Mouse (Mus musculus) gonadal fat pad, adult 2 months (tissue): ENCODE data around the gene Scgn. TPM values are rescaled to one million over a fixed set of nuclear protein-coding genes. Genes with fewer than 3 reads are reported as not detected.

Experiments used
- DNase-seq: peaks from one replicate; pipeline ENCODE4 v3.0.0-alpha.2; 2012; ENCODE audit warnings: low read depth
- polyA plus RNA-seq: library from polyadenylated mRNA; depleted of rRNA; stranded (reverse); fragments of >200 nt; gene quantifications from 2 replicates; pipeline ENCODE4 v1.2.3, GENCODE M21; 2012; rRNA removed

Gene Scgn
- polyA plus RNA-seq = not detected in 2 replicates

DNA sequence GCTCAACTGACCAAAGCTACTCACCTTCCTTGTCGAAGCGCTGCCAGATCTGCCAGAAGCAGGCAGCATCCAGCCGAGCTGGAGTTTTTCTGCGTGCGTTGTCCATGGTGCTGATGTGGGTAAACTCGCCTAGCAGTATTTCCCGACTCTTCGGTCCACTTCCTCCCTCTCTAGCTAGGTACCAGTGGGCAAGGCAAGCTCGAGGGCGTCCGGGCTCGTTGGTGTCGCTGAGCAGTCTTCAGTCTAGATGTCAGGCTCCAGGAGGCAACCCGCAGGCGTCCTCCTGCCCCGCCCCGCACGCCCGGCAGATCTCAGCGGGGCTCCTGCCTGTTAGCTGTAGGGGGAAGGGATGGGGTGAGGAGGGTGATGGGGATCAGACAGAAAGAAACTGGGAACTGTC, at the start of gene Scgn:
Gene Scgn, minus strand, starts transcription at position 287 of the 400 bp plus-strand sequence.
- no peak for DNase-seq

GRCm38 (mm10) chr13:24040221-24040620, 49.2 kb upstream of the Scgn start:
- no peak for DNase-seq

DNA sequence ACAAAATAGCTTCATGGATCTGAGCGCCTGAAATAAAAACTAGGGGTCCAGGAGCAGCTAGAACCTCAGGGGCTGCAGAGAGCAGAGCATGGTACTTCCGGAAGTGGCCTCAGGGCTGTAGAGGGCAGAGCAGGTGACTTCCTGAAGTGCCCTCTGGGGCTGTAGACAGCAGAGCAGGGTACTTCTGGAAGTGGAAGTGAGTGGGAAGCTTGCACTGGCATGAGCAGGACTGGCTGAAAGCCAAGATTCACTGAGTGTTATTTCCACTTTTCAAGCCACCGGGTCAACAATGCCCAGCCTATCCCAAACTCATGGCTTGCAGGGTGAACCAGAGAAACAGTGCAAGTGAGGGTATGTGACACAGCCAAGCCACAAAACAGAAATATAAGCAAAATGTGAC, 46.5 kb upstream of the Scgn start:
- no peak for DNase-seq

GRCm38 (mm10) chr13:24036150-24036549, 45.1 kb upstream of the Scgn start:
- DNase-seq = no peak

GRCm38 (mm10) chr13:24027191-24028170, 36.5 kb upstream of the Scgn start:
- no peak for DNase-seq

DNA sequence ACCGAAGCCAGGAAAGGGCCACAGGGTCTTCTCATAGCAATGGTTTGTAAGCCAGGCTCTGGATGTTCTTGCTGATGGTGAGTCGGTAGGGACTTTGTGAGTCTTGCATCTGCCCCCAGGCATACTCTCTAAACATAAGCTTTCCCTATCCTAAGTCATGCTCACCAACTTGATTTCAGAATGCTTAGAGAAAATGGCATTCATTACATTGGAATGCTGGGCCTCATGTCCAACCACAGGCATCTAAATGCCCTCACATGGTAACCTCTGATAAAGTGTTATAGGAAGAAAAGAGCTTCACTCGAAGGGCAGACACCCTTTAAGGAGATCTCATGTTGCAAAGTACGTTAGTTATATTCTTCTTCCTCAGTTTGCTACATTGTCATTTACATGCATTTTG, 27.5 kb upstream of the Scgn start:
- DNase-seq = no peak

- no peak for DNase-seq
Measured at GRCm38 (mm10) chr13:24005528-24005927, 14.5 kb upstream of the Scgn start.

DNA sequence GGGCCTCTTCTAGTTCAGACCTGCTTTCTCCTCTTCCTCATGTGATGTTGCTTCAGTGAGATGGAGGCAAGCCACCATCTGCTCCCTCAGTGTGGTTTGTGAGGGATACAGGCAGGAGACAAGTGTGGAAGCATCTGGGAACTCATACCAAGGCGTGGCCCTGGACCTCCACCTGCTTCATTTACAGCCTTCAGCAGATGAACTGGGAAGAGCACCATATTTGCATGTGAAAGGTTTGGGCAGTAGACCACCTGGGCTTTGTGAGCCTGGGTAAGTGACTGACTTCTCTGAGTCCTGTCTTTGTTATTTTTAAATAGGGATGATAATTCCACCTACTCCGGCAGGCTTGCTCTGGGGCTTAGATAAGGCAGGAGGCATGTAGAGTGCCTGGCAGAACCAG, 10.8 kb upstream of the Scgn start:
- no peak for DNase-seq

DNA sequence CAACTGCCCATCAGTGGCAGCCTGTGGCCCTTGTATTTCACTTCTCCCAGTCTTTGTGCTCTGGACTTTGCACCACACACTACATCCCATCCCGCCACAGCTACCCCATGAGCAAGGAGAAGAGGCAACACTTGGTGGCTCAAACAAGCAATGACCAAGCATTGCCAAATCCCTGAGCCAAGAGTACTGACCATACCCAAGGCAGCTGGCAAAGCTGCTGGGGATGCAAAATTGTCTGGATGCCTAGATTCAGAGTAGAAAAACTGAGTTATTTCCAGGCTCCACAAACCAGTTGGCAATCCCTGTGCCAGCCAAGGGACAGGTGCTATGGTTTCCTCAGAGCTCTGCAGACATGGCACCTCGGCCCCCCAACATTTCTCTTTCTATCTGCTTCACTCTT, 10.1 kb upstream of the Scgn start:
- no peak for DNase-seq

DNA sequence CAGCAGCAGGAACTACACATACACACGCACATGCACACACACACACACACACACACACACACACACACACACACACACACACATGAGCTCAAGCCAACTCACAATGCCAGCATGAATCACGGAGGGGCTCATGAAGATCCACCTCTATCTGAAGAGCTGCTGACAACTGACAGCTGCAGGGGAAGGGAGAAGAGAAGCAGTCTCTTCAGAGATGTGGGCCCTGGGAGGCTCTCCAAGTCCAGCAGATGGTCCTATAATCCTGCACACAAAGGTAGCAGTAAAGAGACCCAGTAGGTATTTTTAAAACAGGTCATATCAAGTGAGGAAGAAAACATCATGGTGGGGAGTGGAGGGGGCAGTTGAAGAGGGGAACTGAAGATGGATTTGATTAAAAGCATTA, 7.8 kb upstream of the Scgn start:
- DNase-seq = no peak

DNA sequence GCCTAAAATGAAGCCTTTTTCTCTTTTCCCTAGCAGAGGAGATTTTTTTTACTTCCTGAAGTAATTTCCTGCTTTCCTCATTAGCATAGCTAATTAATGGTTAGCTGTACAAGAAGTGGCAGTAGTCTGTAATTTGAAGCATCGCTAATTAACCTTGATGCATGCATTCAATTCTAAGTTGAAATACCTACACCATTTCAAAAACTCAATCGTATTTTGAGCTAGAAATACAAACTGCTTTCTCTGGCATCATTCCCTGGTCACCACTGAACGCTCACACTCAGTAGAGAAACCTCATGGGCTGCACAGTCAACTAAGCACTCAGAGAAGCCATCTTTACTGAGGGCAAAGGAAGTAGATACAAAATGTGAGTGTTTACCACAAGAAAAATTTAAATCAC, 3.7 kb upstream of the Scgn start:
- DNase-seq = no peak

GRCm38 (mm10) chr13:23994024-23994423, 3.0 kb upstream of the Scgn start:
- DNase-seq = no peak

GRCm38 (mm10) chr13:23990451-23990850, 563 bp downstream of the Scgn start:
- DNase-seq = no peak

GRCm38 (mm10) chr13:23985130-23985529, 5.9 kb downstream of the Scgn start:
- DNase-seq = no peak

DNA sequence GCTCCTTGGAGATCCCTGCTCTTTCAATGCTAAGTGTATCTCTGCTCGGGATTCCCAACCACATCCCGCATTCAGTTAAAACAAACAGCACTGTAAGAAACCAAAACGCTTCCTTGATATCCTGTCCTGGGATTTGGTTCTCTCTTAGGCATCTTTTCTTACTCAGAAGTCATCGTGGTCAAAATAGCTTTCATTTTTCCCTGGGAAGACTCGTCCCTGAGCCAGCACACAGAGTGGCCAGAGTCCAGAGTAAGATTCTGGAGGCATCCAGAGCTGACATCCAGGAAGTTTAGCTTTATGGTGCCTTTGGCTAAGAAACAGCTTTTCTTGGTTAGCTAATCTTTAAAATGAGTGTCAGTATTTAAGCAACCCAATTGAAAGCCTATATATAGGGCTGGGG, 18.7 kb downstream of the Scgn start:
- DNase-seq = no peak

GRCm38 (mm10) chr13:23971870-23972269, 19.1 kb downstream of the Scgn start:
- no peak for DNase-seq

GRCm38 (mm10) chr13:23964909-23965308, 26.1 kb downstream of the Scgn start:
- DNase-seq = no peak

DNA sequence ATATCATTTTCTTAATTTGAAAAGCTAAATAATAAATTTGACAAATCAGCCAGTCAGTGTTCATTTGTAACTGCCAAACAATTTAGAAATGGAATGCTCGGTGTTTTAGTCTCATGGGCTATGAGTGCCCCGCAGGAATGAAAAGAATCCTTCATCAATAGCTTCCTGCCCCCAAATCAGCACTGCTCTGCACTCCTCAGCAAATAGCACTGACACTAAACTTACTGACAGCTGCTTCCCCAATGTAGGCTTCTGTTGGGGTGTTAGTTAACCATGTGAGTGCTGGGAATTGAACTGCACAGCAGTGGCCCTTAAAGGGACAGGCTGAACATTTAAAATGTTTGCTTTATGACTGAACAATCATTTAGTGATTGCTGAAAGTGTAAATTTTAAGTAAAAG, 31.2 kb downstream of the Scgn start:
- DNase-seq = no peak

DNA sequence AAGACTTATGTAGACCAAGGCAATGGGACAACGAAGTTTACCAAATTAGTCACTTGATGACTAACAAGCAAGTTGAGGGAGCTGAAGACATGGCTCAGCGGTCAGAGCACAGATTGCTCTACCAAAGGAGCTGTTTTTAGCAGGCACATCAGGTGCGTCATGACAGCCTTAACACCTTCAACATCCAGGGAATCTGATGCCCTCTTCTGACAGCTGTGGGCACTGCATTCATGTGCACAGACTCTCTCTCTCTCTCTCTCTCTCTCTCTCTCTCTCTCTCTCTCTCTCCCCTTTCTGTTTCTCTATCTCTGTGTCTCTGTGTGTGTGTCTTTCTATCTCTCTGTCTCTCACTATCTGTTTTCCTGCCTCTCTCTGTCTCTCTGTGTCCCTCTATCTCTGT, 40.1 kb downstream of the Scgn start:
- DNase-seq = no peak

- no peak for DNase-seq
Measured at GRCm38 (mm10) chr13:23949484-23950246, 41.3 kb downstream of the Scgn start.

DNA sequence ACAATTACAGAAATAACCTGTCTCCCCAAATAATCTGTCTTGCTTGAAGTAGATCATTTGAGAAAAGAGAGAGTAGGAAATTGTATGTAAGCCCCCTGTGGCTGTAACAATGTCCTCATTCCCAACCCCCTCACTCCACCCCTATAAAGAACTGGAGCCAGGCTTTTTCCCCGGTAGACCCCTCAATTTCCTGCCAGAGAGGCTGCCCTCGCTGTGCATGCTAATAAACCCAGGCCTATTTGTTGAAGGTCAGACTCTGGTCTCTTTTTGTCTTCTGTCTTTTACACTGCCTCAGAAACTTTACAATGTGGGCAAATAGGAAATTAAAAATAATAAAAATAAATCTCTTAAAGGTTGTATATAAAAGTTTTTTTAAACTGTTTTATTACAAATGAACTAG, 44.8 kb downstream of the Scgn start:
- DNase-seq = no peak

DNA sequence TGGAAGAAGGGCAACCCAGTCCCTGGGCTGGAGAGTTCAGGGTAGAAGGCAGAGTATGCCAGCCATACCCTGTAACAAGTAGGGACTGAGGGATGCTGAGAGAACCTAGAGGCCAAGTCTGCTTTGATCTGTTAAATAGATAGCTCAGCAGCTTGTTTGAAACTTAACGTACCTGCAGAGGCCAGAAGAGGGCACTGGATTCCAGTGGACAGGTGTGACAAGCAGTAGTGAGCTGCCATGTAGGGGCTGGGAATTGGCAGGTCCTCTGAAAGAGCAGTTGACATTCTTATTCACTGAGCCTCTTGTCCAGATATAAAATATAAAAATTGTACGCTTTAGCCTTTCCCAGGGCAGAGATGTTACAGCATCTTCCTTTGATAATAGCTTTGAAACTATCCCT, 48.2 kb downstream of the Scgn start:
- no peak for DNase-seq

DNA sequence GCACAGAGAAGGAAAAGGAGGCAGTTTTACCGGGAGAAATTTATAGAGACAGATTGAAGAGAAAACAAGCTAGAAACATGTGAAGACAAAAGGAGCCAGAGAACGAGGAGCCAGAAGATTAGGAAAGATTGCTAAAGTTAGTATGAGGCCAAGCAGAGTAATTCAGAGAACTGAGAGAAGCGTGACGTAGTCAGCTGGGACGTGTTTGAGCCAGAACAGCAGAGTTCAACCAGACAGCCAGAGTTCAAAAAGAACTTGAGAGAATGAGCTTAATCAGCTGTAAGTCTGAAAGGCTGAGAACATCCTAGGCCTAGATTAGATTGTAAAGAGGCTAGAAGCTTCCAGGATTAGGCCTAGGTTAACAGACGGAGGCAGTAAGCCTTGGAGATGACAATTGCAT, 50.7 kb downstream of the Scgn start:
- DNase-seq = no peak
